Mouse (Mus musculus): ENCODE data around the gene Pla2g3.

Pla2g3 gene

GRCm38 (mm10) chr11:3539111-3539825, 51.2 kb downstream of the Pla2g3 start:
- WGBS: 2% methylated on average over 33 of the region's 33 CpGs

DNA sequence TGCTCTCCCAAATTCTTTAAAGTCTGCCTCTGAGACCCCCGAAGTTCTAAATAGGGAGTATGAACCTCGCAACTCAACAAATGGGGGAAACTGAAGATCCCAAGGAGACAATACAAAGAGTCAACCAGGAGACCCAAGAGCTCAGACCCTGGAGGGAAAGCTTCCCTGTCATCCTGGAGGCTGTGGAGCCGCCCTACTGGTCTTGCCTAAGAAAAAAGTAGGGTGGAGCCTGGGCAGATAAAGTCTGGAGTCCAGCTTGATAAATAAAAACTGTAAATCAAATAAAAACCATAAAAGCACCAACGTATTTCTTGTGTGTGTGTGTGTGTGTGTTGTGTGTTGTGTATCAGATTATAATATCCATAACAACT, 51.7 kb downstream of the Pla2g3 start:
- WGBS: 73% methylated on average over 4 of the region's 4 CpGs

DNA sequence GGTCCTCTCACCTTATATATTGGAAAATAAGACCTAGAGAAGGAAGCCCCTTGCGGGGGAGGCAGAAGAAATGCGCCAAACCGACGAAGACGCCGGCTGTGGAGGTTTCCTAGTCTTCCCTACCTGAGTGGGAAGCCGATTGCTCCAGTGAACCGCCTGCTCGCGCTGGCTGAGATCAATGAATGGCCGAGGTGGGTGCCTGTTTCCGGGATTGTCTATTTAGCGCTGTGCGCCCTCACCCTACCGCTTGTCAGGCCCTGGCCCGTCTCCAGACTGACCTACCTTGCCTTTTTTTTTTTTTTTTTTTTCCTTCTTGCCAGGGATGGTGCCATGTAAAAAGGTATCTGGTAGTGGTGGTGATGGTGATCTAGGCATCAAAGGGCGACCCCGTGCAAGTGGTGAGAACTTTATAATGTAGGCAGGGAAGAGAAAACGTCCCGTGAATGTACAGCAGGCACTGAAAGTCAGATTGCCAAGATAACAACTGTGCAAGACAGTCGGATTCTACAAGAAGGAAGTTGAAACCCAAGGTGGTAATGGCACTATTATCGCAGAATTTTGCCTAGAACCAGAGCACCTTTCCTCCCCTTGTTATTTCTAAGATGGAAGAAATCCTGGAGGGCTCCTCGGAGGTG, 52.5 kb downstream of the Pla2g3 start, which contains the start of gene Smtn:
Smtn (minus strand) TSS at position 162 of the 635 bp plus-strand sequence.
- WGBS: 95% methylated on average over 23 of the region's 23 CpGs

GRCm38 (mm10) chr11:3541932-3542331, 53.8 kb downstream of the Pla2g3 start:
- 81% methylated on average over 3 of the region's 3 CpGs for WGBS

DNA sequence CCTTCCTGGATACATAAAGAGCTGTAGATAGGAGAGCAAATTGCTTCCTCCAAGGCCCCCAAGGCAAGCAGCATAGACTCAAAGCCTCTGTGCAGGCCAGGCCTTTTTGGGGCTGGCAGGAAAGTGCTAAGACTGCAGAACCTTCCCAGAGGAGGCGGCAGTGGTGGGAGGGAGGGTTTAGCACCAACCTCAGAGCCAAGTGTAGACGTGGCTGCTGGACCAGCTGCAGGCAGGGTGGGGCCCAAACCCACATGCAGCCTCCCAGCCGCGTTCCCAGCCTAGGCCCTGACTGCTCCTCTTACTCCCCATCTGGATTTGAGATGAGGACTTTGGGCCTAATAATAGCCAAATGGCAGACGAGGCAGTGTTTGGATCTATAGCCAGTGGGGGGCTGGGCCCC, 54.9 kb downstream of the Pla2g3 start:
- WGBS: 35% methylated on average over 5 of the region's 5 CpGs

DNA sequence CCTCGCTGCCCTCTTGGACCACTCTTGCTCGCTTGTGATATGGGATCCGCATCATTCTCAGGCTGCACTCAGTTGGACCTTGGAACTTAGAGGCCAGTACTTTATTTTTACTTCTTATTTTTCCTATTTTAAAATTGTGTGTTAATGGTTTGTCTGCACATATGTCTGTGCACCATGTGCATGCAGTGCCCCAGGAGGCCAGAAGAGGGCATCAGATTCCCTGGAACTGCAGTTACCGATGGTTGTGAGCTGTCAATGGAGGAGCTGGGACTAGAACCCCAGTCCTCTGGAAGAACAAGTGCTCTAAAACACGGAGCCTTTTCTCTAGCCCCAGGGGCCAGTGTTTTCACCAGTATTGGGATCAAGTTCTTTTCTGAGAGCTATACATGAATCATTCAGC, 56.3 kb downstream of the Pla2g3 start:
- 96% methylated on average over 5 of the region's 5 CpGs for WGBS

GRCm38 (mm10) chr11:3545531-3546241, 57.6 kb downstream of the Pla2g3 start:
- 47% methylated on average over 9 of the region's 9 CpGs for WGBS

DNA sequence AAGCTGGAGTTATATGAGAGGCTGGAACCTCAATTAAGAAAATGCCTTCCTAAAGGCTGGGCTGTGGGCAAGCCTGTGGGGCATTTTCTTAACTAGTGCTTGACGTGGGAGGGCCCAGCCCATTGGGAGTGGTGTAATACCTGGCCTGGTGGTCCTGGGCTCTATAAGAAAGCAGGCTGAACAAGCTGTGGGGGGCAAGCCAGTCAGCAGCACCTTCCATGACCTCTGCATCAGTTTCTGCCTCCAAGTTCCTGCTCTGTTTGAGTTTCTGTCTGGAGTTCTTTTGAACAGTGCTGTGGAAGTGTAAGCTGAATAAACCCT, 58.1 kb downstream of the Pla2g3 start:
- WGBS: 48% methylated on average over 1 of the region's 1 CpGs

DNA sequence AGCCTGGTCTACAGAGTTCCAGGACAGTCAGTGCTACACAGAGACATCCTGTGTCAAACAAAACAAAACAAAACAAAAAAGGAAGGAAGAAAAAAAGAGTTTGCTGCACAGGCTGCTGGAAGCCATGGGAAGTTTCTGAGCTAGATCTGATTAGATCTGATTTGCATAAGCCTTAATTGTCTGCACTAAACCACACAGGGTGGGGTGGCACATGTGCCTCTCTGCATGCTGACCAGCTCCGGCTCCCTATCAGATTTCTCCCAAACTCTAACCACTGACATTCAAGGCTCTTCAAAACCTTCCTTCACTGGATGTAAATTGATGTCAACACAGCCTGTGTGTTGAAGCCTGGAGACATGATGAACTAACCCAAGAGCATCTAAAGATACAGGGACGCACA, 59.0 kb downstream of the Pla2g3 start:
- WGBS: 88% methylated on average over 2 of the region's 2 CpGs

GRCm38 (mm10) chr11:3547969-3548368, 59.9 kb downstream of the Pla2g3 start:
- 44% methylated on average over 6 of the region's 6 CpGs for WGBS

- 90% methylated on average over 3 of the region's 3 CpGs for WGBS
Measured at GRCm38 (mm10) chr11:3548564-3549295, 60.6 kb downstream of the Pla2g3 start.
